Mouse (Mus musculus): ENCODE measurements at regions not wholly inside any gene's neighbourhood (a gene's known extent, or its start where the extent isn't known, plus 50 kb on each side); places are given as distances from the start of the nearest gene placed in this dataset.

DNA sequence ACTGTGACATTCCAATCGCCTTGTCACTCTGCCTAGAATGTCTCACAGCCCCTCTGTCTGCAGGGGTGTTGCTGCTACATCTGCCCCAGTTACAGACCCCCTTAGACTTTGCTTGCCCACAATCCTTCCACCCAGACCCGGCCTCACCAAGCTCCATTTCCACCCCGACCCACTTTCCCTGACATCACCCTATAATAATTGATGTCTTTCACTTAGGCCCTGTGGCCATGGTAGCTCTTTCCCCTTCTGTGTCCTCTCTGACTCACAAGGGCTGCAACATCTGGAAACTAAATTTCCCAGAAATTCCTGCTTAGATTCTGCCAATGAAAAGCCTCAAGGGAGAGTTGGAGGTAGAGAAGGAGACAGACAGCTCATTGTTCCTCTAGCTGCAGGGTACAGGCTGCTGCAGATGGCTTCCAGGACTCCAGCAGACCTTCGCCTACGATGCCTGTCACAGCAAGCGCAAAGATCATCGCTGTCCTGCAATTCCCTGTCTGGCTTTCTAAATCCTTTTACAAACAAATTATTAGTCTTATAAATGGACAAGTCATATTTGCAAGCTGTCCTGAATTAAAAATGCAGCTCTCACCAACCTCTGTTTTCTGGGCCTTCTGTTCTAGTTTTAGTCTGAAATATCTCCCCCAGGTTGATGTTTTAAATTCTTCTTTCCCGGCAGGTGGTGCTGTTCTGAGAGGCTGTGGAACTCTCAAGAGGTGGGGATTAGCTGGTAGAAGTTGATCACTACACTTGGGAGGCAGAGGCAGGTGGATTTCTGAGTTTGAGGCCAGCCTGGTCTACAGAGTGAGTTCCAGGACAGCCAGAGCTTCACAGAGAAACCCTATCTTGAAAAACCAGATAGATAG, 104.9 kb upstream of the Oxgr1 start:
- DNase-seq (ENCODE audit: low spot score): peak; percentile 40

DNA sequence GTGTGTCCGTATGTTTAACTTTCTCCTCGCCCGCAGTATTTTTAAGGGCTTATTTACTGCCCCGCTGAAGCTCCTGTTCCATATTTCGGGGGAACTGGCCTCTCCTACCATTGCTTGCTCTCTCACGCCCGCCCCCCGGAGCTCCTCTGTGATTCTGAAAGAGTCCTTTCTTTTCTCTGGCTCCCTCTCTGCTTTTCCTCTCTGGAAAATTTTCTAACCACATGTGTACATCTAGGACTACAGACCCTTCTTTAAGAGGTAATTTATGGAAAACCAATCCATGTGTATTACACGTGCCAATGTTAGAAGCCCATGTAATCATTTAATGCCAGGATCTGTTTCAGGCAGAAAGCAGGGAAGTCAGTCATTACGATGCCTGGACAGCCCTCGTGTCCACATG, 106.6 kb upstream of the Oxgr1 start:
- no peak for DNase-seq (ENCODE audit: low spot score)

DNA sequence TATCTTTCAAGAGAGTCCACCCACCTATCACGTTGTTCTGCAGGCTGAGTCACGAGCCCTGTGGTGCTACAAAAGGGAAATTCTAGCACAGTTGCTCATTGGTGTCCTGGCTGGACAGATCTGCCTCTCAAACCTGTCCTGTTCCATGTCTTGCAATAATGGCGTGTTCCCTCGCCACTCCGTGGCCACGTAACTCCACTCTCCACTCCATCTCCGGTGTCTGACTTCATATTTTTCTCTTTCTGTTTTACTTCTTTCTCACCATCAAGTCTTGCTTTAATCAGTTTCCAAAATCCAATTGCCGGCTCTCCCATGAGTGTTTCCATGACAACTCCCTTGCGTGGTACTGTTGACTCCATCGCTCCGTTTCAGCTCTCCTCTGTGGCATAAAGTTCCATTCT, 107.1 kb upstream of the Oxgr1 start:
- DNase-seq (ENCODE audit: low spot score): no peak

DNA sequence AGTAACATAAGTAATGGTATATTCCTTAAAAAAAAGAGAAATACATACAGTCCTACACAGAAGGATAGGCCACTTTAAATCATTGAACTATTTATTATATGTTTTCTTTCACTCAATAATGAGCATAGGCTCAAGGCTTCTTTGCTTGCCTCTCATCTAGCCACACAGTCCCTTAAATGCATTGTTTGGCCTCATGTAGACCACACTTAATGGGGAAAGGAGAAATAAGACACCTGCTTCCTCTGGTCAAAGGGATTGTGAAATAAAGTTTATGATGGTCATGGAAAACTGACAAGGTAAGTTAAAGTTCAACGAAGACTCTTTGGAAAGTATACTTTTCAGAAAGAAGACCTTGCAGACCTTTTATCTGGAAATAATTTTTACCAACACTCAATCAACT, 108.4 kb upstream of the Oxgr1 start:
- DNase-seq (ENCODE audit: low spot score): no peak

DNA sequence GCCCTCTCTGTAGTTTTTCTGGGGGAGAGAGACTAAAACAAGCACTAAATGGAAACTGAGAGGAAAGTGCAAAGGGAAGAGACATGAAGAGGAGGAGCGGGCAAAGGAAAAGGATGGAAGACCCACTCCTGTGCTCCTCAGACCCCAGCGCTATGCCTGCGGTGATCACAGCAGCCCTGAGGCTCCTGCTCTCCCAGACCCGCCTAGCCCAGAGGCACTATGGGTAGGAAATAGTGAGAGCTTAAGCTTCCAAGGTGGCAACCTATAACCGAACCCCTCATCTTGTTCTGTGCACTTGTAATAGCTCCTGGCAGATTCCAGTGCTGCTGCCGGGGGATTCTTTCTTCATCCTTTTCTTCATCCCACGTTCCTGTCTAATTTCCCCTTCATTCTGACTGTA, 112.2 kb upstream of the Oxgr1 start:
- no peak for DNase-seq (ENCODE audit: low spot score)

DNA sequence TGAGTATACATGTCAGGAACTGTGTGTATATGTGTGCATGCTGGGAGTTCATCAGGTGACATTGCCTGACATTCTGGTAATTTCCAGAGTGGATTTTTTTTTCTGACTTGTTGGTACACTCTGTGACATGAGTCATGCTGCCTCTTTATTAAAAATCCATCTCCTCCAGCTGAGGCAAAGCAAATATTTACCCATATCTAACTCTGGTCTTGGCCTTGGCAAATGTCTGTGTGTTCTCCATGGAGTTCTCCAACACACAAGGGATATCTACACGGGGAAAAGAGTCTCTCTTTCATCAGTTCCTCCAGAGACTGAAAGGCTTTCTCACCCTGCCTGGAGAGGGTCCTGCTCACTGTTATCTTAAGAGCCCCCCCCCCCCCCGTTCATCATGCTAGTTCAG, 111.3 kb upstream of the Mbnl2 start:
- no peak for DNase-seq (ENCODE audit: low spot score)

DNA sequence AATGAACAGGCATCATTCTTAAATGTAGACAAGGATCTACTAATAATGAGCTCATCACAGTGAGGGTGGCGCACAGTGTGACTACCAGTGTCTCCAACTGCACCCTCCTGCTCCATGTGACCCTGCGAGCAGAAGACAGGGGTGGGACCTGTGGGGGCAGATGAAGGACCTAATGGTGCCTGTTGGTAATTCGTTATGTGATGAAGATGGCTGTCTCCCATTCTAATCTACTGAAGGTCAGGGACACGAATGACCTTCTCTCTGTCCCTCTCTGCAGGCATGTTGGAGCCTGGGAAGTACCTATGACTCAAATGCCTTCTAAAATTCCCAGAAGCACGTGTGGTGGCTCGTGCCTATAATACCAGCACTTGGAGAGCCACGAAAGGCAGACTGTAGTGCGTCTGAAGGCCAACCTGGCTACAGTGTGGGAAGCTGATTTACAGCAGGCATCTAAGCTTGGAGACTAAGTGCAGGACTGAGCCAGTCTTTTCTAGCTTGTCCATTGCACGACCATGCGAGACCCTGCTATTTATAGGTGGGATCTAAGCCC, 109.9 kb upstream of the Mbnl2 start:
- DNase-seq (ENCODE audit: low spot score): no peak

DNA sequence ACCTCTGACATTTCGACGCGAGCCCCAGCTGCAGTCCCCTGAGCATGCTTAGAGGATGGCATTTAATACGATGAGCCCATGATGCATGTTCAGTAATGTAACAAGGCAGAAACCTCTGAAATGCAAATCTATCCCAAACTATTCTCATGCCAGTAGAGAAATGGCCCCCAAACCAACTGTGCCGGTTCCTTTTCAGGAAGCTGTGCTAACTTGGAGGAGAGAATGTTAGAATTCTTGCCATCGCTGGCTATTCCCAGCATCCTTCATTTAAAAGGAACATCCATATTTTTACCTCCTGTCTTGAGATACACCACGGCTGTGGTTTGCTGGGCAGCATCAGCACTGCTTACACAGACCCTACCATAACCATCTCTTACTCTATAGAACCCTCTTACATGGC, 104.7 kb upstream of the Mbnl2 start:
- no peak for DNase-seq (ENCODE audit: low spot score)

DNA sequence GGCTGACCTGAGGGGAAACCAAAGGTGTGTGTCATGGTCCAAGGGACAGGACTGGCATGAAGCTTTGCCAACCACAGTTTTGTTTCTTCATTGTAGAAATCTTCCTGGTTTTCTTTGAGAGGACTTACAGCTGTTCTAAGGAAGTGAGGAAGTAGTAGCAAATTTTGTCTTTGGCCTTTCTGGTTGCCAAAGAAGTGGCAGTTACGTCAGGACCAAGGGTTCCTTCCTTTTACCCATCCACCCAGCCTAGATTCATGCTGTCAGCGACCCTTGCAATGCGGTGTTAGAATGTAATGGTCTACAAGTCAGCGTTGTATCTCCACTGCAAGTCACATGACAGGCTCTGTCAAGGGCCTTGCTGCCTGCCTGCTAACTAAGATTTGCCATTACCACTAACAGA, 103.4 kb upstream of the Mbnl2 start:
- no peak for DNase-seq (ENCODE audit: low spot score)

DNA sequence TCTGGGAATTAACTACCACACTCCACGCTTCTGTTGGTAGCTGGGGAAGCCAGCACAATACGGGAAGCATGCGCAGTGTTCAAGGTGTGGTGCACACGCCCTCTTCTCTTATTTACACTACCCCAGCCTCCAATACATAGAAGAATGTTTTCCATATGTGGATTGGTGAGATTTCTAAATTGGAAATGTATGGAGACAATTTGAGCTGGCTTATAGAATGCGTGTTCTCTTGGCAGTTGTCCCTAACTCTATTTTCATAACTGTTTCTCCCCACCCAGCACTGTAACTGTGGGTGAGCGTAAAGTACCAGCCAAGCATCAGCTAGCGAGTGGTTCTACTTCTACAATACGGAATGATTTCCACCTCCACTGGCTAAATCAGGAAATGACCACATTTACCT, 102.6 kb upstream of the Mbnl2 start:
- DNase-seq (ENCODE audit: low spot score): no peak

DNA sequence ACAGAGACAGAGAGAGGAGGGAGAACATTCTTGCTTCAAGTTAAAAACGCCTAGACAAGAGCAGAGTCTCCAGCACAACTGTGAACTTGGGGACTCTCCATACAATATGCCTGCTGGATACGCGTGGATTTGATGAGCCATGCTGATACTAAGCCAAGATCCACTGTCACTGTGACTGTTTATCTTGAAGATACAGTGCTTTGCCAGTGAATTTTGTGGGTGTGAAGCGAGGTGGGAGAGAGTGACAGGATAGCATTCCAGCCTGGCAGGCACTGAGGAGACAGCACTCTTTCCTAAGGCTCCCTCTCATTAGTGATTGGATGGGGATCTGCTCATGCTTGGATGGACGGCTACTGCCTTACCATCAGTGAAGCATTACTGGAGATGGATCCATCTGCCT, 100.9 kb upstream of the Mbnl2 start:
- DNase-seq (ENCODE audit: low spot score): no peak

DNA sequence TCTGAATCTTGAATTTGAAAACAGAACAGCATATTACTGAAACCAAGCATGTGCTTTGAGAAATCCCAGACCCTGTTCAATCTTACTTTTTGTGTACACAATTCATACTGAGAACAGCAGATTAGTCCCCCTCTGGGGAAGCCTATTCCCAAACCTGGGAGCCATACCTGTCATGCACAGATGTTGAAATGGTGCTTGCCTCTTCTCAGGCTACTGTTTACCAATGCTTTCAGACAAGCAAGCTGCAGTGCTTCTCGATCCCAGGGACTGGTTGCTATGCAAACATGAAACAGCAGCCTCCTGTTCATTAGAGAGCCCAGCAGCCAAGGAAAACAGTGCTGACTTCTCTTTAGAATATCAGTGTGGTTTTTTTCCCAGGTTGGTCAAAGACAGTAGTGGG, 80.3 kb upstream of the Mbnl2 start:
- DNase-seq (ENCODE audit: low spot score): no peak

DNA sequence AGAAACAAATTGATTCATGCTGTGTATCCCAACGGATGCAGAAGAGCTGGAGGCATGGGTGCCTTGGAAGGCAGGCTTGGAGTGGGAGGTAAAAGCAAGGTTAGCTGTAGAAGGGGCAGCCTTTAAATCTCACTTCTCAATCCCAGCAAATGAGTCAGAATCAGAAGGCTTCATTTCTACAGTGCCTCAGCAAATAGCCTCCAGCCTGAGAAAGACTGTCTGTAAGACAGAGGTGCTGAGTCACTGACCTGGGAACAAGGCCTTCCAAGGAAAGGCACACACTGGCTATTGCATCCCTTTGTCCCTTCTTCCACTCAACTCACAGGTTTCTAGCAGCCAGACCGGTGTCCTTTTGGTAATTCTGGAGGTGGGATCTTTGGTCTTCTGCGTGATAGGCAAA, 63.7 kb upstream of the Mbnl2 start:
- DNase-seq (ENCODE audit: low spot score): no peak

DNA sequence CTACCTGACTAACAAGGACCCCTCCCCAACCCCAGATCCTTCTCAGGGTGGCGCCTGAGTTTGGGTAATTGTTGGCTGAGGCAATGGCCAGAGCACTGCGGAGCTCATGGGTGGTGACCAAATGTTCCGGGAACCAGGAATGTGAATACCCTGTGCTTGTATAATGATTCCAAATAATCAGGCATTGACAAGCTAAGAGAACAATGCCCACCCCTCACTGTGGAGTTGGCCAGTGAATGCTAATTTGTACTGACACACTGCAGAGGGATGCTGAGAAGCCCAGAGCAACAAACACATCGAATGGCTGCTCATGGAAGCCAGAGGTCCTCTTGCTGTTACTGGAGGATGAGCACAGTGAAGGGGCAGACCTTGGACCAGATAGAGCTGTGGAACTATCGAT, 62.8 kb upstream of the Mbnl2 start:
- DNase-seq (ENCODE audit: low spot score): no peak

DNA sequence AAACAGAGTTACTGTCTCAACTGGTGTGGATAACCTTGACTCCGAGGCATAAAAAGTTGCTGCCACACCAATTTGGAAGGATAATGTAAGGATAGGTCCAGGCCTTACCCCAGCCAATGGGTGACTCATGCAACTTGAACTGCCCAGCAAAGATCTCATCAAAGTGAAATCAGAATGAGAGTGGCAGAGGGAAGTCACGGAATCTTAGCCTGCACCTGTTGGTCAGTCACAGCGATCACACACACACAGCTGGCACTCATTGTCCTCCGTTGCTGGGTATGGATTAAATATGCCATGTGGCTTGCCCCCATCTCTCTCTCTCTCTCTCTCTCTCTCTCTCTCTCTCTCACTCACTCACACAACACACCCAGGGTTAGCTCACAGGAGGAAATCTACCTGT, 56.2 kb upstream of the Mbnl2 start:
- DNase-seq (ENCODE audit: low spot score): no peak

DNA sequence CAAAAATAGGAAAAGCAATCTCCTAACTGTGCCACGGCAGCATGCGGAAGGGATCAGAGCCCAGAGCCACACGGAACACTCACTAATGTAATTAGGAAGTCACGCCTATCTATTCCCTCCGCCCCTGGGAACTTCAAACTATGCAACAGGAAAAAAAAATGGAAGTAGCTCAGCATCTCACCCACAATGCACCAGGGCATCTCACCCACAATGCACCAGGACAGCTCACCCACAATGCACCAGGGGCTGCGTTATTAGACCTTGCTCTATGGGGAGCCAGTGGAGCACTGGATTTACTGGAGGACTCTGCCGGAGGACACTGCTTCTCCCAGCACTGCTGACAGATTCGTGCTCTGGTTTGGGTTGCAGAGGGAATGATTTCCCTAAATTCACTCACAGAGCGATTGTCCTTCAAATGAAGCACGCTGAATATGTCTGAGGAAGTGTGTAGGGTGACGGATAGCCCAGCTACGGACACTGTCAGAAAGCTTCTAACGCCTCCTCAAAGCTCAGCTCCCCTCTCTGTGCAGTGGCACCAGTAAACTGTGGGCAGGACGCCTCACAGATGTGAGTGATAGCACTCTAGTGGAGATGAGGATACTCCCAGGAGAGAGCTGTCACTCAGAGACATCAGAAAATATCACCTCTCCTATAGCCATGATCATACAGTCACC, 51.8 kb upstream of the Mbnl2 start:
- DNase-seq (ENCODE audit: low spot score): no peak

DNA sequence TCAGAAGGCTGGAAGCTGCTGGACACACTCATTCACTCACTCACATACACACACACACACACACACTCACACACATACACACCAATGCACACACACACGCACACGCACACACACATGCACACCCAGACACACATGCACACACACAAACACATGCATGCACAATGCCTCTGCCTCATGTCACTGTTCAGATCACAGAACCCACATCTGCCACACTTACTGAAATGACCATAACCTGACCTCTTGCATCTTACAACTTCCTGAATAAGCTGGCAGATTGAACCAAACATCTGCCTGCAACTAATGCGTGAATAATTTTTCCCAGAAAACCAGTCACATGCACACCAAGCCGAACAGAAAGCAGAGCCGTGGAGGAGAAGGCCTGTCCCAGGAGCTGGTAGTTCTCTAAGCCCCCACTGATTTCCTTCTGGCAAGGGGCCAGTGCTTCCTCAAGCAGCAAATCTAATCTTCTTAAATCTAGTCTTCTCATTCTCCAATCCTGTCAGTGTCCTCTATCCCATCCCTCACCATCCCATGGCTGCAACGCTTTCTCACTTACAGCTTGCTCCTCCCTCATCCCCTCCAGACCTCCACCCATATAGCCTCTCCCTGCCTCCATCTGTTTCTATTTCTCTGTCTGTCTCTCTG, 51.1 kb upstream of the Mbnl2 start:
- DNase-seq (ENCODE audit: low spot score): peak; percentile 47

DNA sequence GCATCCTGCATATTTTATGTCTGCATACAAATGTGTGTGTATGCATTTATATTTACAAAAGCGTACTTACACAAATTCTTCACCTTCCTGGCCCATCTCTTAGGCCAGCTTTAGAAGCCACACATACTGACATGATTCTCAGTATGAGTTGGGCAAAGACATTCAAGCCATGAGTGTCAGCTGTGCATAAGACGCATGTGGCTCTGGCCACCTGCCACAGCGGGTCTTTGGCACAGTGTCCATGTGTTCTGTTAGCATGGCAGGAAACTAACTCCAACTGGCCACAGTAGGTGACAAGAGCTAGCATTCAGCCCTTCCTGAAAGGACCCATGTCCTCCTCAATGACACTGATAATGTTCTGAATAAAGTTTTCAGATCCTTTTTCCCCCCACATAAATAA, 49.8 kb upstream of the Mbnl2 start:
- no peak for DNase-seq (ENCODE audit: low spot score)
